Mouse (Mus musculus): ENCODE data around the gene Dph3.

DNA sequence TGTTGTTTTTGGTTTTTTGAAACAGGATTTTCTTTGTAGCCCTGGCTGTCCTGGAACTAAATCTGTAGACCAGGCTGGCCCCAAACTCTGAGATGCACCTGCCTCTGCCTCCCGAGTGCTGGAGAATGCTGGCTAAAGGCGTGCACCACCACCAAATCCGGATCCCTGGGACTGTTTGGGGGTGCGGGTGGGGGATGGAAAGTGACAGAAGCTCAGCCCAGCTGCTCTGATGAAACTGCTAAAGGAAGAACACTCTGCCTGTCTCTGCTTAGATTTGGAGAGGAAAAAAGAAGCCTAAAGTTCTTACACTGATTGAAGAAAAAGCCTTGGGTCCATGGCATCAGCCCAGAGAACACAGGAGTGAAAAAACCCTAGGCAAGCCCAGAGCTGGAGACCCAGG, 18.0 kb upstream of the Dph3 start:
- TF ChIP-seq CTCF (IDR thresholded peaks at IDR 0.05; ENCODE audit: control insufficient read depth, insufficient read depth, insufficient read length) (no peak), FOSL1 (IDR thresholded peaks at IDR 0.05; ENCODE audit: insufficient read depth, low read length, poor library complexity, severe bottlenecking) (no peak), CEBPB (IDR thresholded peaks at IDR 0.05; ENCODE audit: low read depth) (no peak), MAX (IDR thresholded peaks at IDR 0.05) (no peak), USF1 (IDR thresholded peaks at IDR 0.05; ENCODE audit: low read depth) (no peak)

All from C2C12 (cell line).